Mouse (Mus musculus): ENCODE results near the gene Taf1c. TPM values are rescaled to one million over a fixed set of nuclear protein-coding genes. Genes with fewer than 3 reads are reported as not detected.
A peak's percentile ranks its signal among the peaks of the same experiment; 100 is the strongest.

Gene Taf1c
- polyA plus RNA-seq, 1 experiment from 2014 or later, result 15.5 TPM

DNA sequence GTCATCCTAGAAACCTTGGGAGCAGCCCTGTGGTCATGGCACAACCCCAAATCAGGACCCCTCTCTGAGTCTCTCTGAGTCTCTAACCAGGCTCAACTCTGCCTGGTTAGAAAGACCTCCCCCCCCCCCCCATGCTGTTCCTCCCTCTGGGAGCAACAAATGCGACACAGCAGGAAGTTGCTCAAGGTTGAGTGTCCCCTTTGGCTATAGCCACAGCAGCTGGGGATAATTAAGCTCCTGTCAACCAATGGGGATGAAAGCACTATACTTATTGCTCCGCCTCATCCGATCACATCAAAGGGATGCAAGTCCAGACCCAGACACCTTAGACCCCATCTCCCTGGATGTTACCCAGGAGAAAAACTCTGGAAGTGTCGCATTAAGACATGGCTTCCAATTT is 17.5 kb upstream of the Taf1c start:
- no peak overlapping the region for H3K9ac ChIP-seq
- no peak overlapping the region for H3K4me2 ChIP-seq (replicated peaks)
- no peak for ATAC-seq (ENCODE audit: insufficient number of reproducible peaks, insufficient read depth, low FRiP score, low TSS enrichment)
- no peaks in the 10 kb centered on the region for H3K9me3 ChIP-seq
- 42% methylated on average over 4 of the region's 4 CpGs for WGBS
- no peak overlapping the region for H3K4me3 ChIP-seq
- H3K27me3 ChIP-seq, result no peaks in the 10 kb centered on the region
- H3K36me3 ChIP-seq, result no peaks in the 10 kb centered on the region
- H3K4me1 ChIP-seq, result peaks cover 1% of the 10 kb centered on the region; the same call in 1 of the 2 replicates
- no peak overlapping the region for H3K27ac ChIP-seq

DNA sequence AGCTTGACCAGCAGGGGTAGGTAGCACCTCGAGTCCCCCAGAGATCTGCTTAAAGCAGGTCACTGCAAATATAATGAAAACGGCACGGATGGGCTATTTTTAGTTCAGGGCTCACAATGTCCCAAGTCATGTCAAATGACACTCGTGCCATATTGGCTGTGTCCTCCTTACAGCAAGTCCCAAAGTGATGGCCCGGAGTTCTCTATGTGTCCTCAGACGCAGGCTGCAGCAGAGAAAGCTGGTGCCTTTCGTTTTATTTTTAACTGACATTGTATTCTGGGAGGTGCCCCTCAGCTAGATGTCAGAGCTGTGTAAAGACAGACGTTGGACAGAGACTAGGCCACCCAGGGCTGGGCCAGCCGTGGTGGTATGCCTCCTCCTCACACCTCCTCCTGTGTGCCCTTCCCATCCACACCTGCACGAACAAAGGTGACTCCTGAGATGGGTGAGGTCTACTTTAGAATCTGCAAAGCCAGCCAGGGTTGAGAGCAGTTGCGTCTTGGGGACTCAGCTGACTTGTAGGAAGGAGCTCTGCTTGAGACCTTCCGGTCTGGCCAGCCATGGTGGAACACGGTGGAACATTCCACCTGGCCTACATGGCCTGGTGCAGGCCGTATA is 15.9 kb upstream of the Taf1c start:
- H3K36me3 ChIP-seq, result no peaks in the 10 kb centered on the region
- no peak overlapping the region for H3K4me2 ChIP-seq (replicated peaks)
- no peak for ATAC-seq (ENCODE audit: insufficient number of reproducible peaks, insufficient read depth, low FRiP score, low TSS enrichment)
- 0 out of 2 replicates have a peak, but pooled peaks cover under 1% of the 10 kb centered on the region for H3K27me3 ChIP-seq
- H3K4me3 ChIP-seq, result no peak overlapping the region
- H3K9ac ChIP-seq, result no peak overlapping the region
- H3K4me1 ChIP-seq, result no peaks in the 10 kb centered on the region
- no peak overlapping the region for H3K27ac ChIP-seq
- no peaks in the 10 kb centered on the region for H3K9me3 ChIP-seq
- 84% methylated on average over 14 of the region's 14 CpGs for WGBS

DNA sequence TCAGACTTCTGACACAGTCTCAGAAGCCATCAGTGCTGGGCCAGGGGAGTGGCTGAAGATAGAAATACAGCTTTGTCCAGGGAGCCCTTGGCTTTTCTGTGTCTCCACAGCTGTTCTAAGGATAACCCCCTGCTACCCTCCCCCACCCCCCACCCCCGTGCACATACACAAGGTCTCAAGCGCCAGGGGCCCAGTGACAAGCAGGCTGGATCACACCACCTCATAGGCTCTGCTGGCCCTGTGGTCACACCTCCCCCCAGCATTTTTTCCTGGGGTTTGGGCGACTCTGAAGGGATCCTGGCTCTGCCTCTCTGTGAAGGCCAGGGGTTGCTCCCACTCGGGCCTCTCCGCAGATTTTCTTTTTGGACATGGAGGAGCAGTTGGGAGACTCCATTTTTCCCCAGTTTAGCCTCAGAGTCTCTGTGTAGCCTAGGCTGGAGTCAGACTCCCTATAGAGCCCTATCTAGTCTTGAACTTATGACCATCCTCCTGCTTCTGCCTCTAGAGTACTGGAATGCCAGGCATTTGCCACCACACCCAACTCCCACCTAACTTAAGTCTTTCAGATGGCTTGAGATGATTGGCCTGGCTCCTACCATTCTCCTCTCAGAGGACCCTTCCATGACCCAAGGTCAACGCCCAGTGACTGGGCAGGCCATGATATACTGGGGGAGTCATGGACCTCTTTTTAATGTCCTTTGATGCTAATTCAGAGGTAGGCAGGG is 15.3 kb upstream of the Taf1c start:
- H3K4me1 ChIP-seq, result no peaks in the 10 kb centered on the region
- H3K9ac ChIP-seq, result no peak overlapping the region
- no peaks in the 10 kb centered on the region for H3K36me3 ChIP-seq
- 63% methylated on average over 6 of the region's 6 CpGs for WGBS
- H3K4me3 ChIP-seq, result no peak overlapping the region
- no peak overlapping the region for H3K27ac ChIP-seq
- H3K4me2 ChIP-seq (replicated peaks), result no peak overlapping the region
- 0 out of 2 replicates have a peak, but pooled peaks cover 6% of the 10 kb centered on the region for H3K27me3 ChIP-seq
- no peaks in the 10 kb centered on the region for H3K9me3 ChIP-seq
- no peak for ATAC-seq (ENCODE audit: insufficient number of reproducible peaks, insufficient read depth, low FRiP score, low TSS enrichment)

DNA sequence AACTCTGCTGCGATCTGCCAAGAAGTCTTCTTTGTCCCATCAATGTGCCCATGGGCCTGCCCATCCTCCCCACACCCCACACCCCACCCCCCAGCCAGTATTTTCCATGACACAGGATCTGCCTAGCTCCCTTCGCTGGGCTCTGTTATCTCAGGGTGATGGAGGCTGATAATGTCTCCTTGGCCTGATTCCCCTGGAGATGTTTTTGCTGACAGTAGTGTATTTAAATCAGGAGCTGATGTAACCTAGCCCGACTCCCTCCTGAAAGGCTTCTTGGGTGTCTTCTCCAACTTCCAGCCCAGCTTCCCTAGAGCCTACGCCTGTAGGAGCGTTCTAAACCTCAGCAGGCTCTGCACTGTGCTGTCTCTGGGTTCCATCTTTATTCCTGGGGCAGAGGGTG is 13.9 kb upstream of the Taf1c start:
- Histone ChIP-seq H3K4me3 (no peak overlapping the region), H3K9me3 (no peaks in the 10 kb centered on the region), H3K27ac (no peak overlapping the region), H3K9ac (no peak overlapping the region), H3K4me2 (replicated peaks) (no peak overlapping the region), H3K36me3 (no peaks in the 10 kb centered on the region), H3K27me3 (0 out of 2 replicates have a peak, but pooled peaks cover 17% of the 10 kb centered on the region), H3K4me1 (no peaks in the 10 kb centered on the region)
- 67% methylated on average over 5 of the region's 5 CpGs for WGBS
- ATAC-seq (ENCODE audit: insufficient number of reproducible peaks, insufficient read depth, low FRiP score, low TSS enrichment), result no peak

DNA sequence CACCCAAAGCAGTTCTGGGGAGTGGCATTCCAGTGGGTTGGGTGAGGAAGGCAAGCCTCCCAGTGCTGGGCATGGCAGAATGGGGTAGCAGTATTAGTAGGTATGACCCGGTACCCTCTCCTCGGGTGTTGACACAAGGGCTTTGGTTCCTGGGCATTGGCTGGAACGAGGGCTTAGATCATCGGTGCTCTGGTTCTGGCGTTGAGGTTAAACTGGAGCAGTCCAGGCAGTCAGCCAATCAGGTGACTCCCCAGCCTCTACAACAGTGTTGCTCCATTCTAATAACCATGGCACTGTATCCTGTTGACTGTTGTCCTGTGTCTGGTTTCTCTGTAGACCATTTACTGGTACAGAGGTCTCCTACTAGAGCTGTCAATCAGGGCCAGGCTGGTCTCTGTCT is 12.6 kb upstream of the Taf1c start:
- no peak overlapping the region for H3K27ac ChIP-seq
- H3K4me2 ChIP-seq (replicated peaks), result no peak overlapping the region
- H3K9me3 ChIP-seq, result no peaks in the 10 kb centered on the region
- 0 out of 2 replicates have a peak, but pooled peaks cover 19% of the 10 kb centered on the region for H3K27me3 ChIP-seq
- H3K9ac ChIP-seq, result no peak overlapping the region
- H3K4me1 ChIP-seq, result no peaks in the 10 kb centered on the region
- H3K36me3 ChIP-seq, result no peaks in the 10 kb centered on the region
- no peak overlapping the region for H3K4me3 ChIP-seq
- no peak for ATAC-seq (ENCODE audit: insufficient number of reproducible peaks, insufficient read depth, low FRiP score, low TSS enrichment)
- WGBS, result 94% methylated on average over 5 of the region's 5 CpGs

DNA sequence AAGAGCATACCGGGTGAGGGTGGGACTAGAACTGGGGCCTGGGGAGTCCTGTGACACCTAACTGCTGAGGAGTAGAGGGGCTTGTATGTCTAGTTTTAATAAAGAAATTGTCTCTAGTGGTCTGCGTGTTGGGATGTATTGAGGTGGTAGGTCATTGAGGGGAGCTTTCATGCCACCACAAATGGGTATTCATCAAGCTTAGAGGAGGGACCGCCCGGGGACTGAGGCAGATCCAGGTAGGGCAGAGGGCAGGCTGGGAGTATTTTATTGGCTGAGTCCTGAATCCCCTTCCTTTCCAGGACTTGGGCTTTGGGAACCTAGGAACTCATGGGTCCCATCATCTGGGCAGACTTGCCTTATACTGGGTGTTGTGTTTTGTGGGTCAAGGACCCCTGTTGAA is 11.8 kb upstream of the Taf1c start:
- WGBS, result 90% methylated on average over 4 of the region's 4 CpGs
- no peak overlapping the region for H3K4me2 ChIP-seq (replicated peaks)
- no peak for ATAC-seq (ENCODE audit: insufficient number of reproducible peaks, insufficient read depth, low FRiP score, low TSS enrichment)

DNA sequence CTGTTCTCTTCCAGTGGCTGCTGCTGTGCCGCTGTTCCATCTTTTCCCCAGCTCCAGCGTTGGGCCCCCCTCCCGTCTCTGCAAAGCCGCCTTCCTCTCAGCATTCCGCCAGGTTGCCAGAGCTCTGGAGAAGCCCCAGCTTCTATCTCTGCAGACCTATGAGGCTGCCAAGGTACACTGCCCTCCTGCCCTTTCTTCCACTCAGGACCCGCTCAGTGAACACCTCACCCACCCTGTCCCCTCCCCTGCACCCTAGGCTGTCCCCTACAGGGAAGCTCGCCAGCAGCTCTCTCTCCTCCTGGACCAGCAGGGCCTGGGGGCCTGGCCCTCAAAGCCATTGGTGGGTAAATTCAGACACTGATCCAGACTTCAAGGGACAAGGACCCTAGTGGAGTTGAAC is 11.3 kb upstream of the Taf1c start:
- no peaks in the 10 kb centered on the region for H3K4me1 ChIP-seq
- H3K9me3 ChIP-seq, result no peaks in the 10 kb centered on the region
- 75% methylated on average over 7 of the region's 7 CpGs for WGBS
- no peak overlapping the region for H3K9ac ChIP-seq
- ATAC-seq (ENCODE audit: insufficient number of reproducible peaks, insufficient read depth, low FRiP score, low TSS enrichment), result no peak
- no peak overlapping the region for H3K27ac ChIP-seq
- H3K4me2 ChIP-seq (replicated peaks), result no peak overlapping the region
- 0 out of 2 replicates have a peak, but pooled peaks cover 19% of the 10 kb centered on the region for H3K27me3 ChIP-seq
- no peak overlapping the region for H3K4me3 ChIP-seq
- no peaks in the 10 kb centered on the region for H3K36me3 ChIP-seq

More for the DNA sequence above, 11.8 kb upstream of the Taf1c start:
- Histone ChIP-seq H3K4me3 (no peak overlapping the region), H3K9ac (no peak overlapping the region), H3K27ac (no peak overlapping the region), H3K9me3 (no peaks in the 10 kb centered on the region), H3K27me3 (0 out of 2 replicates have a peak, but pooled peaks cover 19% of the 10 kb centered on the region), H3K36me3 (no peaks in the 10 kb centered on the region), H3K4me1 (no peaks in the 10 kb centered on the region)

DNA sequence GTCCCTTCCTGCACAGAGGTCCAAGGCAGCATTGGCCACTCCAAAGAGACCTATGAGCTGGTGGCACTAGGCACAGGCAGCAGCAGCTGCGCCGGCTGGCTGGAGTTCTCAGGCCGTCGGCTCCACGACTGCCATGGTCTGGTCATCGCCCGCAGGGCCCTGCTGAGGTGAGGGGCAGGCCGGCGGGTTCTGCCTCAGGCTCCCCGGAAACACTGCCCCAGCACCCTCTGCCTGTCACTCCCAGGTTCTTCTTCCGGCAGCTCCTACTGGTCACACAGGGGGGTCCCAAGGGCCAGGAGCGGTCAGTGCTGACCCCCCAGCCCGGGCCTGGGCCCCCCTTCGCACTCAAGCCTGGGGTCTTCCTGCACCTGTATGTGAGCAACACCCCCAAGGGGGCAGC is 10.1 kb upstream of the Taf1c start:
- ATAC-seq (ENCODE audit: insufficient number of reproducible peaks, insufficient read depth, low FRiP score, low TSS enrichment), result 0 out of 2 replicates have a peak, but pooled peaks have one; percentile 35
- Histone ChIP-seq H3K4me1 (no peaks in the 10 kb centered on the region), H3K36me3 (no peaks in the 10 kb centered on the region), H3K27ac (no peak overlapping the region), H3K4me2 (replicated peaks) (no peak overlapping the region), H3K9ac (no peak overlapping the region), H3K4me3 (no peak overlapping the region), H3K9me3 (no peaks in the 10 kb centered on the region), H3K27me3 (0 out of 2 replicates have a peak, but pooled peaks cover 19% of the 10 kb centered on the region)
- 61% methylated on average over 14 of the region's 14 CpGs for WGBS

DNA sequence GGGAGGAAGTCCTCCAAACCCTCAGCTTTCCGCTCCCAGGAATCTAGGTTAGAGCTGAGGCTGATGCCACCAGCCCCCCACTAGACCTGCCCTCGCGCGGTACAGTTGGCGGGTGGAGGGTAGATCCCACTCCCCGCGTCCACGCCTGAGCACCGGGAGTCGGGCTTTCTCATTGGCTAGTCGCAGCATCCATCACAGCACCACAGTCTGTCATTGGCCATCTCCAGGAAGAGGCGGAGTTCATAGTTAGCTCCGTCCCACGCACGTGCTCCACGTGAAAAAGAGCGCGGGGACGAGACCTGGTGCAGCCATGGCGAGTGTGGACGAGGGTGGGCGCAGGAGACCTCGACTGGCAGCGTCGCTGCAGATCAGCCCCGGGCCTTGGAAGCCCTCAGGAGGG is 7.4 kb upstream of the Taf1c start, which contains the start of gene Adad2:
Gene Adad2 (plus strand): TSS at position 277 of the 400 bp plus-strand sequence.
- Histone ChIP-seq H3K27me3 (0 out of 2 replicates have a peak, but pooled peaks cover 19% of the 10 kb centered on the region), H3K4me2 (replicated peaks) (no peak within 1 kb of the TSS), H3K36me3 (no peaks in the 10 kb centered on the region), H3K4me3 (no peak within 1 kb of the TSS), H3K4me1 (no peaks in the 10 kb centered on the region), H3K9me3 (0 out of 2 replicates have a peak, but pooled peaks cover 3% of the 10 kb centered on the region), H3K27ac (no peak within 1 kb of the TSS), H3K9ac (no peak within 1 kb of the TSS)
- ATAC-seq (ENCODE audit: insufficient number of reproducible peaks, insufficient read depth, low FRiP score, low TSS enrichment), result no peak
- 83% methylated on average over 26 of the region's 26 CpGs for WGBS

DNA sequence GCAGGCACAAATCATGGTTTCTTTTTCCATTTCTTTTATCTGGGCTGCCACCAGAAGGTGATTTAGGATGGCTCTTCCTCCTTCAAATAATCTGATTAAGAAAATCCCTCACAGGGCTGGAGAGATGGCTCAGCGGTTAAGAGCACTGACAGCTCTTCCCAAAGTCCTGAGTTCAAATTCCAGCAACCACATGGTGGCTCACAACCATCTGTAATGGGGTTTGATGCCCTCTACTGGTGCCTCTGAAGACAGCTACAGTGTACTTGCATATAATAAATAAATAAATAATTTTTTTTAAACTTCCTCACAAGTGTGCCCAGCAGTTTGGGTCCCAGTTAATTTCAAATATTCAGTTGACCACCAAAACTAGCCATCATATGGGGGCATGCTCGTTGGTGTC is 1.2 kb upstream of the Taf1c start:
- no peak overlapping the region for H3K9ac ChIP-seq
- H3K36me3 ChIP-seq, result peaks cover 14% of the 10 kb centered on the region
- no peak for ATAC-seq (ENCODE audit: insufficient number of reproducible peaks, insufficient read depth, low FRiP score, low TSS enrichment)
- H3K4me3 ChIP-seq, result no peak overlapping the region
- no peaks in the 10 kb centered on the region for H3K27me3 ChIP-seq
- H3K9me3 ChIP-seq, result 0 out of 2 replicates have a peak, but pooled peaks cover 3% of the 10 kb centered on the region
- no peak overlapping the region for H3K4me2 ChIP-seq (replicated peaks)
- peaks cover 10% of the 10 kb centered on the region for H3K4me1 ChIP-seq
- H3K27ac ChIP-seq, result no peak overlapping the region
- 85% methylated on average over 2 of the region's 2 CpGs for WGBS

DNA sequence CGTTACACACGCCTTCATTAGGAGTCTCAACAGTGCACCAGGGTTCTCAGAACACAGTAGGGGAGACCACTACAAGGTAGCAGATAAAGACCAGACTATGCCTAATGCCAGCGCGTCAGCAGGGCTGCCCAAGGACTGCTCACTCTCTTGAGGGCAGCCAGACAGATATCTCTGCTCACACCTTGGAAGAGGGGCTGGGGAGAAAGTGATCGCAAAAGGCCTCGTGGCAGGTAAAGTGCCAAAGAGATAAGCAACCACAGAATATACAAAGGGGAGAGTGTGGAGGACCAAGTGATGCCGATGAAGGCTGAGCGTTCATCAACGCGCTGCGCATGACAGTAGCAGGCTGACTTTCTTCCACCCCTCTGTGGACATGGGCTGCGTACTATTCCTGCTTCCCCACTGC is 621 bp downstream of the Taf1c start:
- Histone ChIP-seq H3K4me2 (replicated peaks) (peak overlapping the region; percentile 92), H3K4me3 (peak overlapping the region; percentile 77), H3K36me3 (peaks cover 33% of the 10 kb centered on the region), H3K27ac (no peak overlapping the region), H3K9me3 (0 out of 2 replicates have a peak, but pooled peaks cover 3% of the 10 kb centered on the region), H3K4me1 (peaks cover 10% of the 10 kb centered on the region), H3K9ac (peak overlapping the region; percentile 79), H3K27me3 (no peaks in the 10 kb centered on the region)
- 48% methylated on average over 12 of the region's 12 CpGs for WGBS
- ATAC-seq (ENCODE audit: insufficient number of reproducible peaks, insufficient read depth, low FRiP score, low TSS enrichment), result no peak

DNA sequence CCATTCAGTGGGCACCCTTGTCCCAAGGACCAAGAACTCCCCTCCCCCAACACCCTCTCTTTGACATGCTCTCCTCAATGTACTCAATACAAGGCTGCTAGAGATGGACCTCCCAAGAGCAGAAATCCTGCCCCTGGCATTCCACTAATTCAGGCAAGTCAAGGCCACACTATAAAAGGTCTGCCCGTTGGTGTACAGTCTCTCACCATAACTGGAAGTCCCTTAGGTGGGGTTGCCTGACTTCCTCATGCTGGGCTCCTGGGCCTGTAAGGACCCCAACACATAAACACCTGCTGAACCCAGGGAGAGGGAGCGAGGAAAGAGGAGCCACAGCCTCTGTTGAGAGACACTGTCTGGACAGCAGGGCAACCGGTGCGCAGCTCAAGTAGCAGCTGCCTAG is 1.3 kb downstream of the Taf1c start:
- peak overlapping the region; percentile 92 for H3K4me2 ChIP-seq (replicated peaks)
- H3K4me1 ChIP-seq, result peaks cover 10% of the 10 kb centered on the region
- H3K27me3 ChIP-seq, result no peaks in the 10 kb centered on the region
- whole genome bisulfite sequencing, result 91% methylated on average over 4 of the region's 4 CpGs
- ATAC-seq (ENCODE audit: insufficient number of reproducible peaks, insufficient read depth, low FRiP score, low TSS enrichment), result no peak
- H3K9ac ChIP-seq, result peak overlapping the region; percentile 79; the same call in 1 of the 2 replicates
- H3K36me3 ChIP-seq, result peaks cover 39% of the 10 kb centered on the region
- peak overlapping the region; percentile 77; the same call in 1 of the 2 replicates for H3K4me3 ChIP-seq
- H3K27ac ChIP-seq, result no peak overlapping the region
- H3K9me3 ChIP-seq, result no peaks in the 10 kb centered on the region
